Comparison of ENCODE assay signal across 19 mouse cellular contexts in the genomic region with DNA sequence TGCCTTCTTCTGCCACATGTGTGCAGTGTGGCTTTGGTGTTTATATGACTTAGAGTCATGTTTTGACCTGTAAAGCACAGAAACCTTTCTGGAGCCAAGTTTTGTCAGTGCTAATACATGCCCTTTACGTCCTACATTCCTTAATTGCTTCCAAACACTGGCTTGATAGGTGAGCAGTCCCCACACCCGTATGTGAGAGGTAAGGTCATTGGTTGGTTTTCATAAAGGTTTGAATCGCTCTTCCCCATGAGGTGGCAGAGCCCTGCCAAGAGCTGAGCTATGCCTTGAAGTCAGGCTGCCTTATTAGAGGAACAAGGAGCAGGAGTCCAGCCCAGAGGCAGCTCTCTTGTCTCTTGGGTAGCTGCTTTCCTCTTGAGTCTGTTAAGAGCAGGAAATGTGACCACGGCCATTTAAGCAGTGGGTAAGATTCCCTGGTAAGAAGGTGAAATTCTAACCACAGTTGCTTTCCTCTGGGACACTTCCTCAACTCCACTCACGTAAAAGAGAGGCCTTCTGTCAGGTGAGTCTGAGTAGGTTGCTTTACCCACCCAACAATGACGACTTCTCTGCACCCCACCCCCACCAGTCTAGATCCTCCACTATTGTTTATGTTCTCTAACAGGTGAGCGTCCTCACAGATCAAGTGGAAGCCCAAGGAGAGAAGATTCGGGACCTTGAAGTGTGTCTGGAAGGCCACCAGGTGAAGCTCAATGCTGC.
DNase-seq lines count a peak whose midpoint lies in the region; ATAC-seq and TF ChIP-seq lines count a peak whose summit lies in the region.
"Had no signal": no experiment of that assay in that cellular context is flagged by ENCODE, and none has a peak within 500 bp of the region (broad histone marks: within the 10 kb centered on the region; RNA-seq: fewer than 3 reads in every experiment).

No protein-coding gene starts in this region.

- no peak for TF ChIP-seq POLR2A in small intestine, adult 2 months (IDR thresholded peaks at IDR 0.05; ENCODE audit: low read depth, low read length)

- no peaks in the 10 kb centered on the region for H3K36me3 ChIP-seq in kidney, postnatal 0 days (ENCODE audit: insufficient read depth, low read length)
- peaks cover 5% of the 10 kb centered on the region; the same call in 1 of the 2 replicates for H3K36me3 ChIP-seq in embryonic facial prominence, embryonic 15.5 days
- peaks cover 23% of the 10 kb centered on the region for H3K36me3 ChIP-seq in small intestine, adult 2 months (ENCODE audit: control insufficient read depth, insufficient read depth, low read length)
- no peaks in the 10 kb centered on the region for H3K36me3 ChIP-seq in midbrain, embryonic 15.5 days (replicated peaks)
- H3K36me3 ChIP-seq: forebrain, embryonic 12.5 days; hindbrain, embryonic 12.5 days had no signal

- H3K27me3 ChIP-seq in kidney, postnatal 0 days (ENCODE audit: insufficient read depth, low read length) = no peaks in the 10 kb centered on the region
- H3K27me3 ChIP-seq in embryonic facial prominence, embryonic 15.5 days = no peaks in the 10 kb centered on the region
- no peaks in the 10 kb centered on the region for H3K27me3 ChIP-seq in small intestine, adult 2 months (ENCODE audit: control insufficient read depth, insufficient read depth, low read length)
- no peaks in the 10 kb centered on the region for H3K27me3 ChIP-seq in midbrain, embryonic 15.5 days (replicated peaks)
- H3K27me3 ChIP-seq: embryonic facial prominence, embryonic 12.5 days; forebrain, embryonic 12.5 days; limb, embryonic 13.5 days had no signal

- DNase-seq in kidney, postnatal 0 days (ENCODE audit: low spot score) = no peak
- no peak for DNase-seq in kidney, adult 8-10 months
- DNase-seq in embryo, embryonic 10 days (ENCODE audit: low spot score) = no peak
- DNase-seq: cerebellum, adult 8-10 months; gastrocnemius, adult 2 months; heart, postnatal 14 days; midbrain, embryonic 14.5 days; thymus, adult 2 months had no signal

- H3K4me1 ChIP-seq in kidney, postnatal 0 days (replicated peaks; ENCODE audit: insufficient read depth, low read length) = no peaks in the 10 kb centered on the region; the same call in 1 of the 2 replicates
- peaks cover 3% of the 10 kb centered on the region; the same call in 1 of the 2 replicates for H3K4me1 ChIP-seq in embryonic facial prominence, embryonic 15.5 days
- peaks cover 24% of the 10 kb centered on the region; the same call in 1 of the 2 replicates for H3K4me1 ChIP-seq in small intestine, adult 2 months (ENCODE audit: control insufficient read depth, insufficient read depth, insufficient read length, low read length)
- no peaks in the 10 kb centered on the region for H3K4me1 ChIP-seq in midbrain, embryonic 15.5 days
- H3K4me1 ChIP-seq: forebrain, embryonic 12.5 days; hindbrain, embryonic 12.5 days had no signal

- H3K27ac ChIP-seq in kidney, postnatal 0 days = 0 out of 2 replicates have a peak overlapping the region, but pooled peaks have one; percentile 25
- peak overlapping the region; percentile 82 for H3K27ac ChIP-seq in embryonic facial prominence, embryonic 15.5 days (replicated peaks)
- peak overlapping the region; percentile 95 for H3K27ac ChIP-seq in small intestine, adult 2 months (ENCODE audit: insufficient read depth, low read depth, low read length)
- H3K27ac ChIP-seq in midbrain, embryonic 15.5 days = no peak overlapping the region
- H3K27ac ChIP-seq: embryonic facial prominence, embryonic 12.5 days; forebrain, embryonic 12.5 days; gastrocnemius, adult 2 months; hindbrain, embryonic 12.5 days; limb, embryonic 13.5 days; liver, embryonic 14.5 days had no signal

- H3K4me3 ChIP-seq in kidney, postnatal 0 days (replicated peaks; ENCODE audit: low read depth, low read length) = no peak overlapping the region
- no peak overlapping the region for H3K4me3 ChIP-seq in embryonic facial prominence, embryonic 15.5 days (replicated peaks)
- H3K4me3 ChIP-seq in small intestine, adult 2 months (ENCODE audit: low read depth, low read length) = peak overlapping the region; percentile 49
- H3K4me3 ChIP-seq in midbrain, embryonic 15.5 days = no peak overlapping the region
- H3K4me3 ChIP-seq: embryonic facial prominence, embryonic 12.5 days; forebrain, embryonic 12.5 days; gastrocnemius, adult 2 months; heart, embryonic 12.5 days; hindbrain, embryonic 12.5 days; limb, embryonic 13.5 days; myocyte had no signal

- no peak overlapping the region for H3K9ac ChIP-seq in kidney, postnatal 0 days (ENCODE audit: low read depth, low read length)
- H3K9ac ChIP-seq in embryonic facial prominence, embryonic 15.5 days = no peak overlapping the region
- H3K9ac ChIP-seq in midbrain, embryonic 15.5 days = no peak overlapping the region
- H3K9ac ChIP-seq: embryonic facial prominence, embryonic 12.5 days; forebrain, embryonic 12.5 days; heart, embryonic 12.5 days; hindbrain, embryonic 12.5 days; limb, embryonic 13.5 days; liver, embryonic 14.5 days had no signal

- H3K4me2 ChIP-seq in kidney, postnatal 0 days (ENCODE audit: low read length) = no peak overlapping the region
- H3K4me2 ChIP-seq in embryonic facial prominence, embryonic 15.5 days (replicated peaks) = 0 out of 2 replicates have a peak overlapping the region, but pooled peaks have one; percentile 8
- H3K4me2 ChIP-seq in midbrain, embryonic 15.5 days = no peak overlapping the region
- H3K4me2 ChIP-seq: embryonic facial prominence, embryonic 12.5 days; forebrain, embryonic 12.5 days; heart, embryonic 12.5 days; hindbrain, embryonic 12.5 days; limb, embryonic 13.5 days had no signal

- TF ChIP-seq CTCF in kidney, postnatal 0 days (IDR thresholded peaks at IDR 0.05; ENCODE audit: low read depth) = no peak
- TF ChIP-seq CTCF in small intestine, adult 2 months (IDR thresholded peaks at IDR 0.05; ENCODE audit: extremely low read depth, insufficient read length, insufficient replicate concordance, low read depth, low read length) = no peak

- WGBS in kidney, postnatal 0 days = 75% methylated on average over 8 of the region's 8 CpGs
- WGBS in embryonic facial prominence, embryonic 15.5 days = 63% methylated on average over 8 of the region's 8 CpGs
- WGBS in small intestine, adult 2 months = 28% methylated on average over 8 of the region's 8 CpGs
- 89% methylated on average over 8 of the region's 8 CpGs for WGBS in midbrain, embryonic 15.5 days

- no peaks in the 10 kb centered on the region for H3K9me3 ChIP-seq in kidney, postnatal 0 days (replicated peaks; ENCODE audit: low read length)
- H3K9me3 ChIP-seq in embryonic facial prominence, embryonic 15.5 days (replicated peaks) = no peaks in the 10 kb centered on the region
- H3K9me3 ChIP-seq in midbrain, embryonic 15.5 days = no peaks in the 10 kb centered on the region
- H3K9me3 ChIP-seq: embryonic facial prominence, embryonic 12.5 days; forebrain, embryonic 12.5 days; heart, embryonic 12.5 days; hindbrain, embryonic 12.5 days; limb, embryonic 13.5 days had no signal

- ATAC-seq in kidney, postnatal 0 days (replicated peaks; ENCODE audit: low FRiP score, low read depth) = peak; percentile 12; the same call in 1 of the 2 replicates
- ATAC-seq in common myeloid progenitor, adult 5-6 weeks (replicated peaks; ENCODE audit: low read depth, poor library complexity, severe bottlenecking) = peak; percentile 29; the same call in 1 of the 2 replicates
- ATAC-seq in embryonic facial prominence, embryonic 15.5 days (ENCODE audit: insufficient number of reproducible peaks, low FRiP score, low TSS enrichment, low read depth) = 0 out of 2 replicates have a peak, but pooled peaks have one; percentile 5
- ATAC-seq in midbrain, embryonic 15.5 days (replicated peaks) = no peak
